Mouse (Mus musculus): ENCODE data around the gene Gm6370. TPM values are rescaled to one million over a fixed set of nuclear protein-coding genes. Genes with fewer than 3 reads are reported as not detected.
"Not testable (repeated sequence)": the region's sequence is repeated elsewhere in the genome, so short reads cannot be mapped to it uniquely, and the experiment has no call there.

The Gm6370 gene
- not detected for total RNA-seq (2021)
- long read RNA-seq, experiment 1: 0 reads
- long read RNA-seq, experiment 2: 0 reads

- not testable (repeated sequence) for DNase-seq
Observed at GRCm38 (mm10) chr5:146491063-146491462, at the start of gene Gm6370. Gm6370 (plus strand) TSS chr5:146491363.

GRCm38 (mm10) chr5:146442767-146443166 is 48.4 kb upstream of the Gm6370 start:
- DNase-seq: no peak

- no peak for DNase-seq
Observed at GRCm38 (mm10) chr5:146446633-146447032, 44.5 kb upstream of the Gm6370 start.

- no peak for DNase-seq
Observed at GRCm38 (mm10) chr5:146451592-146452254, 39.4 kb upstream of the Gm6370 start.

- DNase-seq: no peak
Observed at GRCm38 (mm10) chr5:146453556-146453955, 37.6 kb upstream of the Gm6370 start.

GRCm38 (mm10) chr5:146461612-146462011 is 29.6 kb upstream of the Gm6370 start:
- DNase-seq: peak in 1 of 2 experiments; percentile 4

- DNase-seq: no peak
Observed at GRCm38 (mm10) chr5:146466663-146467062, 24.5 kb upstream of the Gm6370 start.

- no peak for DNase-seq
Observed at GRCm38 (mm10) chr5:146468311-146468710, 22.9 kb upstream of the Gm6370 start.

GRCm38 (mm10) chr5:146470821-146471220 is 20.3 kb upstream of the Gm6370 start:
- DNase-seq: no peak

GRCm38 (mm10) chr5:146471311-146471710 is 19.9 kb upstream of the Gm6370 start:
- DNase-seq: no peak

GRCm38 (mm10) chr5:146471821-146472220 is 19.3 kb upstream of the Gm6370 start:
- no peak for DNase-seq

GRCm38 (mm10) chr5:146479564-146479963 is 11.6 kb upstream of the Gm6370 start:
- DNase-seq: peak; percentile 17 to 33

- DNase-seq: not testable (repeated sequence)
Observed at GRCm38 (mm10) chr5:146481665-146482064, 9.5 kb upstream of the Gm6370 start, which contains the start of gene Gm6408. Gm6408 (plus strand) TSS chr5:146481965.

- peak in 1 of 2 experiments; percentile 28 for DNase-seq
Observed at GRCm38 (mm10) chr5:146488959-146489358, 2.2 kb upstream of the Gm6370 start.

GRCm38 (mm10) chr5:146502099-146502498 is 10.9 kb downstream of the Gm6370 start, which contains the start of gene 4930449I24Rik:
4930449I24Rik (plus strand) TSS chr5:146502399.
- DNase-seq: not testable (repeated sequence)

GRCm38 (mm10) chr5:146513823-146514222 is 22.7 kb downstream of the Gm6370 start, which contains the start of gene Gm3402:
Gm3402 (plus strand) TSS chr5:146514123.
- DNase-seq: not testable (repeated sequence)

GRCm38 (mm10) chr5:146525501-146525900 is 34.3 kb downstream of the Gm6370 start, which contains the start of gene Gm3404:
Gm3404 (plus strand) TSS chr5:146525801.
- DNase-seq: not testable (repeated sequence)

GRCm38 (mm10) chr5:146537347-146537746 is 46.2 kb downstream of the Gm6370 start, which contains the start of gene Gm3409:
Gm3409 (plus strand) TSS chr5:146537647.
- DNase-seq: not testable (repeated sequence)

Other genes starting within 250 kb of the Gm6370 start
- gene Wasf3, start 106.4 kb upstream of the Gm6370 start, total RNA-seq (2021): under 1 TPM; 0.40 to 0.49 TPM
- gene Gm6408, start 9.4 kb upstream of the Gm6370 start, total RNA-seq (2021): not detected
- not detected for gene 4930449I24Rik, start 11.0 kb downstream of the Gm6370 start, total RNA-seq (2021)
- not detected for gene Gm3402, start 22.8 kb downstream of the Gm6370 start, total RNA-seq (2021)
- not detected for gene Gm3404, start 34.4 kb downstream of the Gm6370 start, total RNA-seq (2021)
- not detected for gene Gm3409, start 46.3 kb downstream of the Gm6370 start, total RNA-seq (2021)
- not detected for gene Gm3415, start 64.8 kb downstream of the Gm6370 start, total RNA-seq (2021)
- under 1 TPM in 1 of 2 experiments, not detected in 1; 0.30 TPM for gene Gpr12, start 93.9 kb downstream of the Gm6370 start, total RNA-seq (2021)

Measured in heart, adult 18-20 months (tissue).